Mouse (Mus musculus) T-helper 1 cell (primary cell): Measurements from ENCODE around the gene Olfr175-ps1.

ENCODE experiments used
- in situ Hi-C: fragments of 300-600 bp; cut with MboI, MseI; formaldehyde crosslinking; loops from one replicate; pipeline ENCODE4 v1.15.1; 2025; ENCODE audit warnings: high pct_unique_total_duplicates

Gene Olfr175-ps1

DNA sequence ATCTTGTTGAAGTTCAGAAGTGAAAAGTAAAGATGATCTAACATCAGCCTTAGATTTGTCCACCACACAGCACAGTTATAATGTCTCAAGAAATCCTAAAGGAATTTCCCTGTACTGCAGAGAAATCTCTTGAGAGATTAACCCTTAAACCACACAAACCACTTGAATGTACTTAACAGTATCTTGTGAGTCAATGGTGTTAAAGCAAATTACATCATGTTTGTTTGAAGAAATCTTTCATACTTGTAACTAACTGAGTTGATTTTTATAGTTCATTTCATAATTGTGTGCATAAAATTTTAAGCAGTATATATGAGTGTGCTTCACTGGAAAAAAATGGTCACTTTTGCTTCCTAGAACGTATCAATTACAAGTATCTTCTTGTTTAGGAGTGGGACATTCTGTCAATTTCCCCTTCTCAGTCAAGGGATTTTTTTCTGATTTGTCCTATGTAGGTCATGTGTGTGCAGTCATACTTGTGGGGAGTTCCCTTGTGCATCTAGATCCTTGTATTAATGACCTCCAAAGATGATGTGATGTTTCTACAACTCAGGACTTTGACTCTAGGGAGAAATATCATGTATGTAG, at the start of gene Olfr175-ps1:
Olfr175-ps1 (minus strand) TSS at position 51 of the 588 bp plus-strand sequence.
- in situ Hi-C loops = no loop called here

DNA sequence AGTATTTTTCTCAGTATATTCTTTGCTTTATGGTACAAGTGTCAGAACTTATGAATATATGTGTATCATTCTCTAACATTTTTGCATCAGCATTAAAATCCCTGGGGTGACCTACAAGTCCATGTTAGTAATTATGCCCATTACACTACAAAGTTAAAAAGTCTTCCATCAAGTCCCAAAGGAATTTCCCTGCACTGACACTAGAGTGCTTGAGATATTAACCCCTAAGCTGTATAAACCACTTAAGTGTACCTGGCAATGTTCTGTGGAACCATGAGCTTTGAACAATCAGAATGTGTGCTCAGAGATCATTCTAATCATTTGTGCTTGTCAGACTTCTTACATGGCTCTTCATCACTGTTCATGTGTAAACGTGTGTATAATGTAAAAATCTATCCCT, 48.1 kb upstream of the Olfr175-ps1 start, which contains the start of gene Olfr177:
Olfr177 (minus strand) TSS at position 101 of the 400 bp plus-strand sequence.
- in situ Hi-C loops = no loop called here

DNA sequence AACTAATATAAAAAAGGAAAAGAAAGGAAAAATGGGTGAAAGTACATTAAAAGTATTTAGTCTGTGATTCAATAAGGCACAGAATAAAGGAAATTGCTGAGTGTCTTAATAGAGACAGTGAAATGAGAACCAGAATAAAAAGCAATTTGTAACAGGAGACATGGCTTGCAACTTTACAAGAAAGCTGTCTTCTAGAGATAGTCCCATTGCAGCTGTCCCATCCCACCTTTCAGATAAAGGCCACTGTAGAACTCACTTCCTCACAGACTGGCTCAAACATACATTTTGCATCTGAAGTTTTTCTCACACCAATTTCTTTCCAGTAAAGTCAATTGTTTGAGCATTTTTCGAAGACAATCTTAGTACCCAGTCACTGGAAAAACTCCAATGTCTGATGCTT, 34.9 kb upstream of the Olfr175-ps1 start:
- in situ Hi-C loops = no loop called here

DNA sequence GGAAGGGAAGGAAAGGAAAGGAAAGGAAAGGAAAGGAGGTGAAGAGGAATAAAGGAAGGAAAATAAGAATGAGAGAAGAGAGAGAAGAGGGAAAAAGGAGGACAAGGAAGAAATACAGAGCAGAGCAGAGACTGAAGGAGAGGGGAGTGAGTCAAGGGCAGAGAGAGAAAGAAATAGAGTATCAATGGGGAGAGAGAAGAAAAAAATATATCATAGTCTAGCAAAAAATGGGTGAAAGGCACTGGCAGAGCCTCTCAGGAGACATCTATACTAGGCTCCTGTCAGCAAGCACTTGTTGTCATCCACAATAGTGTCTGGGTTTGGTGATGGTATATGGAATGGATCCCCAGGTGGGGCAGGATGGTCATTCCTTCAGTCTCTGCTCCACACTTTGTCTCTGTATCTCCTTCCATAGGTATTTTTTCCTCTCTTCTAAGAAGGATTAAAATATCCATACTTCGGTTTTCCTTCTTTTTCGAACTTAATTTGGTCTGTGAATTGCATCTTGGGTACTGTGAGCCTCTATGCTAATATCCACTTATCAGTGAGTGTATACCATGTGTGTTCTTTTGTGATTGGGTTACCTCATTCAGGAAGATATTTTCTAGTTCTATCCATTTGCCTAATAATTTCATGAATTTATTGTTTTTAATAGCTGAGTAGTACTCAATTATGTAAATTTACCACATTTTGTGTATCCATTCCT, 33.6 kb upstream of the Olfr175-ps1 start:
- in situ Hi-C loops = no loop called here

DNA sequence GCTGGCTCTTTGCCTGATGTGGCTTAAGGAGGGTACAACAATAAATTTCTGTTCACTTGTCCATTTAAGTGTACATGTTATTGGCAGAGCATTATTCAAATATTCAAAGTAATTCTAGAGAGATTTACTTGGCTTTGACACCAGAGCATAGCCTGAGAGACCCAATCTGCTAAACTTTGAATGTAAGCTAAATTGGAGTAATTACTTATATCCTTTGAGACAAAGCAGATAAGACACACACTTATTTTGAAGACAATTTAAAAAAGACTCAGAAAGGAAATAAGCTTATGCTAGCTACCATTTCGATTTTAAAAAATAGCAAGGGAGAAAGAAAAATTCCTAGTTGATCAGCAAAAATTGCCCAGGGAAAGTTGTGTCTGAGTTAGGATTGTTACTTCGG, 26.4 kb downstream of the Olfr175-ps1 start, which contains the start of gene Olfr173:
Olfr173 (minus strand) TSS at position 101 of the 400 bp plus-strand sequence.
- in situ Hi-C loops = no loop called here
